Mouse (Mus musculus): ENCODE data around the gene Tmem199.

DNA sequence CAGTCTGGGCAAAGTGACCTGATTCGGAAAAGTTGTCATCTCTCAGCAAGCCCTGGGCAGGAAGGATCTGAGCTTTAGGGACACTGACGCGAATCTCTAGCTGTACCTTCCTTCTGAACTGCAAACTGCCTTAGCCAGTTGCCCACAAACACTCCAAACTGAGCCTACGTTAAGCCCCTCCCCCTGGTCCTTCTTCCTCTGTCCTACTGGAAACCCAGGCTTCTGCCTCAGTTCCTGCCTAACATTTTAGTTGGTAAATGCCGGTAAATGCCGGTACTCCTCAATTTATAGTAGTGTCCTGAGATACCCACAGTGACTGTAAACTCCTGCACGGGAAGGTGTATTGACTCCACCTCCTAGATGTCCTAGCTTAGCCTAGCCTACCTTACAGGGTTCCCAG lies 28.3 kb downstream of the Tmem199 start:
- TF ChIP-seq CTCF (IDR thresholded peaks at IDR 0.05; ENCODE audit: insufficient read depth, low read depth, low read length) = no peak
- TF ChIP-seq POLR2A (IDR thresholded peaks at IDR 0.05; ENCODE audit: insufficient read depth, low read depth, low read length) = no peak
